In genomic region chr5:43390997-43391396, GRCm38 (mm10) we compare ENCODE assay signal across 14 mouse cellular contexts.
"Had no signal": no experiment of that assay in that cellular context is flagged by ENCODE, and none has a peak within 500 bp of the region (broad histone marks: within the 10 kb centered on the region; RNA-seq: fewer than 3 reads in every experiment).

No protein-coding gene starts in this region.

- H3K9me3 ChIP-seq: limb, embryonic 12.5 days; limb, embryonic 15.5 days; midbrain, embryonic 12.5 days; midbrain, embryonic 15.5 days; neural tube, embryonic 15.5 days had no signal

- H3K27me3 ChIP-seq: limb, embryonic 12.5 days; limb, embryonic 15.5 days; midbrain, embryonic 12.5 days; midbrain, embryonic 15.5 days; neural tube, embryonic 15.5 days had no signal

- H3K4me1 ChIP-seq: limb, embryonic 12.5 days; limb, embryonic 15.5 days; midbrain, embryonic 12.5 days; midbrain, embryonic 15.5 days; neural tube, embryonic 15.5 days had no signal

- H3K27ac ChIP-seq: limb, embryonic 12.5 days; limb, embryonic 15.5 days; liver, embryonic 14.5 days; macrophage; midbrain, embryonic 12.5 days; midbrain, embryonic 15.5 days; neural tube, embryonic 15.5 days; stomach, postnatal 0 days had no signal

- H3K4me2 ChIP-seq: limb, embryonic 12.5 days; limb, embryonic 15.5 days; liver, embryonic 11.5 days; lung, embryonic 14.5 days; midbrain, embryonic 12.5 days; midbrain, embryonic 15.5 days; neural tube, embryonic 15.5 days had no signal

- H3K4me3 ChIP-seq: limb, embryonic 12.5 days; limb, embryonic 15.5 days; midbrain, embryonic 12.5 days; midbrain, embryonic 15.5 days; myocyte; neural tube, embryonic 15.5 days had no signal

- H3K36me3 ChIP-seq: limb, embryonic 12.5 days; limb, embryonic 15.5 days; midbrain, embryonic 12.5 days; midbrain, embryonic 15.5 days; neural tube, embryonic 15.5 days had no signal

- ATAC-seq: lung, postnatal 0 days had no signal

- H3K9ac ChIP-seq: limb, embryonic 12.5 days; limb, embryonic 15.5 days; liver, embryonic 14.5 days; liver, postnatal 0 days; lung, embryonic 14.5 days; midbrain, embryonic 12.5 days; midbrain, embryonic 15.5 days; neural tube, embryonic 15.5 days had no signal

- DNase-seq: thymus, adult 2 months had no signal
